Mouse (Mus musculus) myocyte (in vitro differentiated cells): ENCODE measurements around the gene Susd1.

Source experiments
- CEBPB ChIP-seq: IDR thresholded peaks from 2 replicates; pipeline ENCODE4 v1.6.1; 2011; ENCODE audit warnings: mild to moderate bottlenecking, moderate library complexity; ENCODE audit not compliant: poor library complexity, insufficient read depth, severe bottlenecking
- E2F4 ChIP-seq: IDR thresholded peaks from one replicate; pipeline ENCODE4 v1.6.1; 2011; ENCODE audit warnings: mild to moderate bottlenecking, control low read depth, moderate library complexity; ENCODE audit not compliant: insufficient read depth
- MAX ChIP-seq: IDR thresholded peaks from one replicate; pipeline ENCODE4 v1.6.1; 2011; ENCODE audit warnings: low read depth, mild to moderate bottlenecking, control low read depth
- MYOD1 ChIP-seq, 3 experiments: IDR thresholded peaks; one replicate each; pipeline ENCODE4 v1.6.1; 2011; ENCODE audit warnings: control low read depth in 2 of 3, low read depth in 2 of 3, mild to moderate bottlenecking in 2 of 3, moderate library complexity in 1 of 3; ENCODE audit not compliant: insufficient read length in 2 of 3, control insufficient read depth in 1 of 3
- POLR2A ChIP-seq: IDR thresholded peaks from one replicate; pipeline ENCODE4 v1.6.1; 2011; ENCODE audit warnings: low read depth, mild to moderate bottlenecking, control low read depth, moderate library complexity; ENCODE audit not compliant: insufficient read length
- SRF ChIP-seq: IDR thresholded peaks from one replicate; pipeline ENCODE4 v1.6.1; 2011; ENCODE audit warnings: low read depth; ENCODE audit not compliant: control insufficient read depth, insufficient read length
- TCF12 ChIP-seq: IDR thresholded peaks from one replicate; pipeline ENCODE4 v1.6.1; 2011; ENCODE audit warnings: mild to moderate bottlenecking, control low read depth; ENCODE audit not compliant: poor library complexity, insufficient read depth, severe bottlenecking
- TCF3 ChIP-seq: IDR thresholded peaks from one replicate; pipeline ENCODE4 v1.6.1; 2011; ENCODE audit warnings: low read depth, control low read depth; ENCODE audit not compliant: insufficient read length
- USF1 ChIP-seq: IDR thresholded peaks from one replicate; pipeline ENCODE4 v1.6.1; 2011; ENCODE audit warnings: low read depth, mild to moderate bottlenecking, control low read depth, moderate library complexity

DNA sequence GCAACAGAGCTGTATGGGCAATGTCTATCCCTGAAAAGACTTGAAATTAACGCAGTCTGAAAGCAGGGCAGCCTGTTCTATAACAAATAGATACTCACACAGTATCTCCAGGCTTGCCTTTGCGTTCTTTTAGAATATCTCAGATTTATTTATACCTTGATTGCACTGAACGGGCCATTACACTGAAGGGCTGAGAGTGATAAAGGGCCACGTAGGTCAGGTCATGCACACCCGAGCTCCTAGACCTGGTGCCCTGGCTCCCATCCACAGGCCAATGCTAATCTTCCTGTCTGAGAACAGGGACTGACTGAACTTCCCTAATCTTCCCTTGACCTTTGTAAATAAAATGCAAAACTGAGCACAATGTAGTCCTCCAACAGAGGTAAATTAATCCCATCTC, 106.3 kb downstream of the Susd1 start:
- TF ChIP-seq MYOD1 (IDR thresholded peaks at IDR 0.05; ENCODE audit: control insufficient read depth in 1 of 3, insufficient read length in 2 of 3, low read depth in 2 of 3): no peak
- TF ChIP-seq USF1: no peak
- TF ChIP-seq POLR2A: no peak
- TF ChIP-seq CEBPB: no peak
- TF ChIP-seq TCF12: no peak
- no peak for TF ChIP-seq SRF
- TF ChIP-seq MAX: no peak
- TF ChIP-seq E2F4: no peak
- TF ChIP-seq TCF3: no peak
